Mouse (Mus musculus) bone marrow macrophage, adult 2 months (primary cell): Measurements from ENCODE around the gene Hoxd8.

Experiments
- CTCF ChIP-seq: IDR thresholded peaks from 2 replicates; pipeline ENCODE4 v1.5.1; 2012; ENCODE audit warnings: low read depth, mild to moderate bottlenecking, low read length, moderate library complexity
- POLR2A ChIP-seq: IDR thresholded peaks from 2 replicates; pipeline ENCODE4 v1.6.1; 2012; ENCODE audit warnings: mild to moderate bottlenecking, low read depth, low read length, borderline replicate concordance

GRCm38 (mm10) chr2:74660421-74661375 lies 43.7 kb upstream of the Hoxd8 start:
- TF ChIP-seq POLR2A (no peak), CTCF (no peak)
